Mouse (Mus musculus): ENCODE measurements around the gene Asic1.
"Not testable (repeated sequence)": the region's sequence is repeated elsewhere in the genome, so short reads cannot be mapped to it uniquely, and the experiment has no call there.

Asic1 gene

DNA sequence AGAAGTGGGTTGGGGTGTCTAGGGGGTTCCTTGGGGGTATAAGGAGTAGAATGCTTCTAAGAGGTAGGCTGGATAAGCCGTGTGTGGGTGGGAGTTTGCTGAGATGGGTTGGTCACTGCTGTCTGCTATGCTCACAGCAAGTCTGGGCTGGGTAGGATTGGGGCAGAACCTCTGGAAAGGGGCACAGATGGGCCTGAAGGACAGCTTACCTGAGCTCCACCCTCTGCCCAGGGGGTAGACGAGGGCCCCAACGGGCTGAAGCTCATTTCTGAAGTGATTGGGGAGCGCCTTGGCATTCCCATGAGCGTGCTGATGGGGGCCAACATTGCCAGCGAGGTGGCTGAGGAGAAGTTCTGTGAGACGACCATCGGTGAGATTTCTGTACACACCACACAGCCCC, 49.7 kb downstream of the Asic1 start:
- DNase-seq (ENCODE audit: low spot score), result no peak

GRCm38 (mm10) chr15:99721921-99722743, 52.0 kb downstream of the Asic1 start:
- DNase-seq (ENCODE audit: low spot score), result no peak

DNA sequence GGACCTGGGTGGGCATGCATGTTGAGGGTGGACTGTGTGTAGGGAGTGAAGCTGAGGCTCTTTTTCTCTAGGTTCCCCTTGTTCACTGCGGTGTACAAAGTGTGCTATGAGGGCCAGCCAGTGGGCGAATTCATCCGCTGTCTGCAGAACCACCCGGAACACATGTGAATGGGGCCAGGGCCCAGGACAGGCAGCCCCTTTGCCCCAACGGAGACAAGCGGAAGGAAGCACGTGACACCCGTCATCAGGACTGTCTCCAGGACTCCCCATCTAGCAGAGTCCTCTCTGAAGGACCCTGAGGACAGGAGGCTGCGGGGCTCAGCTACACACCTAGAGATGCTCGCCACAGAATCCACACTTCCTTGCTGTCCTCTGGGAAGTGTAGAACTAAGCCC, 52.9 kb downstream of the Asic1 start:
- no peak for DNase-seq (ENCODE audit: low spot score)

- no peak for DNase-seq (ENCODE audit: low spot score)
Measured at GRCm38 (mm10) chr15:99723515-99724291, 53.5 kb downstream of the Asic1 start.

DNA sequence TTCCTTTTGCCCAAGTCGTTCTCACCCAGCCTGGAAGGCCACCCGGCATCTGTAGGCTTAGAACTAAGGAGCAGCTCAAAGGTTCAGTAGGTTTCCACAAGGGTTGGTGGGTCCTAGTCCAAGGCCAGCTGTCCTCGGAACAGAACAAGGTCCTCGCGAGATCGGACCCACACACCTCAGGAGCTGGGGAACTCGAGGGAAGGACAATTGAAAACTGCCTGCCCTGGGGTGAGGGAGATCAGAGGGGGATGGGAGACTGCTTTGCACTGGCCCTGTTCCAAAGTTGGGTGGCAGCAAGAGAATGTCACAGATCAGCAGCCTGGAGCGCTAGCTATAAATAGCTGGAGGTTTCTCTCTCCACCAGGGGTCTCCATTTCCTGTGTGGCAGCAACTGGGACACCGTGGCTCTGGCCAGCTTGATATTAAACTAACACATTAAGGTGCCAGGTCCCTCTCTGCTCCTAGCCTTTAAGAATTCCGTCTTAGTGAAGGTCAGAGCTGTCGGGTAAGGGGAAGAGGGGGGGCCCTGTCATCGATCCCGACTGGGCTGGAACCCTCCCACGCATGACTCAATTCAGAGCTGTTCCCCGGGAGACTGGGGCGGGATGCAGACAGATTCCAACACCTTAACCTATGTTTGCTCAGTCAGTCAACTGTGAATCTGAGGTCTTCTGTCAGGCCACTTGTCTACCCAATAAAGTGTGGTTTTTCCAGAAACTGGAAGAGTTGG, 54.3 kb downstream of the Asic1 start:
- peak; percentile 40 for DNase-seq (ENCODE audit: low spot score)

GRCm38 (mm10) chr15:99725341-99726155, 55.4 kb downstream of the Asic1 start, which contains the start of gene Cox14:
TSS of gene Cox14 (plus strand) at chr15:99725618.
- peak; percentile 94 for DNase-seq (ENCODE audit: low spot score)

DNA sequence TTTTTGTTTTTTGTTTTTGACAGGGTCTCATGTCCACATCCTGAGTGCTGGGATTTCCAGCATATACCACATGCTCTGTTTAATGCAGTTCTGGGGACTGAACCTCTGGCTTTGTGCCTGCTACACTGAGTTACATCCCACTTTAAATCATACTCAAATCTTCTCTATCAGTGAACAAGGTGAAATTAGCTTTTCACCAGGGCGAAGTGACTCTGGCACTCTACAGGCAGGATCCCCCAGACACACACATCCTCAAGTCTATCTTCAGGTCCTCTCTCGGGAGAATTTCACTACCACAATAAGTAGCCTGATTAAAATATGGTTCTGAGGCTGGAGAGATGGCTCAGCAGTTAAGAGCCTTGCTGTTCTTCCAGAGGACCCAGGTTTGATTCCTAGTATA, 56.4 kb downstream of the Asic1 start:
- DNase-seq (ENCODE audit: low spot score), result no peak

GRCm38 (mm10) chr15:99727039-99727438, 56.9 kb downstream of the Asic1 start:
- DNase-seq (ENCODE audit: low spot score), result not testable (repeated sequence)

GRCm38 (mm10) chr15:99727525-99727924, 57.4 kb downstream of the Asic1 start:
- DNase-seq (ENCODE audit: low spot score), result no peak

GRCm38 (mm10) chr15:99728211-99728610, 58.0 kb downstream of the Asic1 start:
- DNase-seq (ENCODE audit: low spot score), result no peak

GRCm38 (mm10) chr15:99729056-99729783, 59.1 kb downstream of the Asic1 start:
- DNase-seq (ENCODE audit: low spot score), result peak; percentile 26

DNA sequence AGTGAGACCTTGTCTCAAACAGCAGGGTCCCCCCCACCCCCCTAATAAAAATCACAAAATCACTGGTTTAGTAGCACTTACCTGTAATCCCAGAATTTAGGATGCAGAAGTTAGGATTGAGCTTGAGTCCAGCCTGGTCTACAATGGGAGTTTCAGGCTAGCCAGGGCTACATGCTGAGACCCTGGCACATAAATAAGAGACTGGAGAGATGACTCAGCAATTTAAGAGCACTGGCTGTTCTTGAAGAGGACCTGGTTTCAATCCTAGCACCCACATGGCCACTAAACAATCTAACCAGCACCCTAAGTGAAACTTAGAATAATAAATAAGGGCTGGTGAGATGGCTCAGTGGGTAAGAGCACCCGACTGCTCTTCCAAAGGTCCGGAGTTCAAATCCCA, 61.0 kb downstream of the Asic1 start:
- DNase-seq (ENCODE audit: low spot score), result no peak

DNA sequence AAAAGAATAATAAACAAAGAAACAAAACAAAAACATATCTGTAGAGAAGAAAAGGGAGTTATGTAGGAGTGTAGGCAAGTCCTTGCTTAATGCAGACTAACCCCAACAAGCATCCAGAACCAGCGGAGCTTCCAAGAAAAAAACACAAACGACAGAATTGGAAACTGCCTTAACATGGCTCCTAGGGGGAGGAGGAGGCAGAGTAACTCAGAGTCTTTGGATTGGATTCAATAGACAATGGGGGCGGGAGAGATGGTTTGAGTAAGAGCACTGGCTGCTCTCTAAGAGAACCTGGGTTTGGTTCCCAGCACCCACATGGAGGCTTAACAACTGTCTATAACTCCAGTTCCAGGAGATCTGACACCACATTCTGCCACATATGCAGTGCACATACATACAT, 61.5 kb downstream of the Asic1 start:
- DNase-seq (ENCODE audit: low spot score), result no peak

GRCm38 (mm10) chr15:99733186-99733585, 63.0 kb downstream of the Asic1 start:
- no peak for DNase-seq (ENCODE audit: low spot score)

GRCm38 (mm10) chr15:99735631-99736030, 65.5 kb downstream of the Asic1 start:
- peak; percentile 98 for DNase-seq (ENCODE audit: low spot score)

GRCm38 (mm10) chr15:99736675-99737074, 66.5 kb downstream of the Asic1 start:
- no peak for DNase-seq (ENCODE audit: low spot score)

DNA sequence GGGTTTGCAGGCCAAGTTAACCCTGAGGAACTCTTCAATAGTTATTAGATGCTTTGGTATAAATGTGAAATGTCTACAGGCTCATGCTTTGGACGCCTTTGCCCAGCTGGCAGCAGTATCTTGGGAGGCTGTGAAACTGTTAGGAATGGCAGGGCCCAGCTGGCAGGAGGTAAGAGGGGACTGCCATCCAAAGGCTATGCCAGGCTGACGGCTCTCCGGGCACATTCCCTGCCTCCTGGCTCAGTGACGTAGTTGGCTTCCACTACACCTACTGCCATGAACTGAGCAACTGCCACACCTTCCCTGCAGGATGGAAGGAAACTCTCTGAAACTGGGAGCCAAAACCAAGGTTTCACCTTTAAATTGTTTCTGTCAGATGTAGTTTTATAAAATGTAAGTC, 70.1 kb downstream of the Asic1 start:
- no peak for DNase-seq (ENCODE audit: low spot score)
